Mouse (Mus musculus) olfactory bulb, adult 2 months (tissue): ENCODE results near the gene Fgf9.

ENCODE experiments used
- CTCF ChIP-seq: fragments of 200-500 bp; IDR thresholded peaks from 2 replicates; pipeline ENCODE4 v1.5.1; 2012; ENCODE audit warnings: low read depth, mild to moderate bottlenecking, low read length, moderate library complexity; ENCODE audit not compliant: insufficient read depth
- POLR2A ChIP-seq: fragments of 200-500 bp; IDR thresholded peaks from 2 replicates; pipeline ENCODE4 v1.6.1; 2012; ENCODE audit warnings: mild to moderate bottlenecking, low read depth, low read length, moderate library complexity; ENCODE audit not compliant: insufficient read depth

GRCm38 (mm10) chr14:58104266-58104665, 33.9 kb downstream of the Fgf9 start:
- TF ChIP-seq CTCF (no peak), POLR2A (no peak)
